Mouse (Mus musculus) forebrain, embryonic 16.5 days (tissue): ENCODE measurements around the gene Stx17. TPM values are rescaled to one million over a fixed set of nuclear protein-coding genes. Genes with fewer than 3 reads are reported as not detected.
A peak's percentile ranks its signal among the peaks of the same experiment; 100 is the strongest.

Experiments
- ATAC-seq: fragments of 200-750 bp; cut with Nextera tagmentation; 2 replicates; pipeline ENCODE4 v1.8.0; 2017; ENCODE audit warnings: mild to moderate bottlenecking, moderate library complexity
- H3K27ac ChIP-seq: fragments of 300-500 bp; sonication (generic); 2 replicates; pipeline ENCODE4 v1.5.1; 2014; ENCODE audit warnings: low read length, control low read depth
- H3K27me3 ChIP-seq: fragments of 300-500 bp; sonication (generic); replicated peaks from 2 replicates; pipeline ENCODE4 v1.6.1; 2014; ENCODE audit warnings: low read length; ENCODE audit not compliant: control insufficient read depth, insufficient read depth
- H3K36me3 ChIP-seq: fragments of 300-500 bp; sonication (generic); 2 replicates; pipeline ENCODE4 v1.6.1; 2014; ENCODE audit not compliant: control insufficient read depth, insufficient read depth
- H3K4me1 ChIP-seq: fragments of 300-500 bp; sonication (generic); replicated peaks from 2 replicates; pipeline ENCODE4 v1.6.1; 2014; ENCODE audit warnings: low read length; ENCODE audit not compliant: control insufficient read depth, insufficient read depth
- H3K4me2 ChIP-seq: fragments of 300-500 bp; sonication (generic); 2 replicates; pipeline ENCODE4 v1.6.1; 2014; ENCODE audit warnings: mild to moderate bottlenecking, low read length, control low read depth
- H3K4me3 ChIP-seq: fragments of 300-500 bp; sonication (generic); replicated peaks from 2 replicates; pipeline ENCODE4 v1.5.1; 2014; ENCODE audit warnings: mild to moderate bottlenecking, low read length, control low read depth
- H3K9ac ChIP-seq: fragments of 300-500 bp; sonication (generic); replicated peaks from 2 replicates; pipeline ENCODE4 v1.6.1; 2014; ENCODE audit warnings: low read depth, low read length, control low read depth
- H3K9me3 ChIP-seq: fragments of 300-500 bp; sonication (generic); 2 replicates; pipeline ENCODE4 v1.6.1; 2016; ENCODE audit warnings: low read length; ENCODE audit not compliant: control insufficient read depth
- WGBS: fragments of 180-500 bp; shearing (Covaris S2); extraction: QIAGEN DNeasy Blood & Tissue Kit; methylation state at CpG from one replicate; pipeline ENCODE4 v1.1.7; 2014; 5-methylcytosine and 5-hydroxymethylcytosine counted together
- polyA plus RNA-seq: library from polyadenylated mRNA; unstranded; fragments of >200 nt; fragmentation: Nextera tagmentation; extraction: Ambion mirVana; gene quantifications from 2 replicates; pipeline ENCODE4 v1.2.1, GENCODE M21; 2015

Stx17 gene
- polyA plus RNA-seq, 1 experiment from 2014 or later: 21.2 TPM

GRCm38 (mm10) chr4:48101981-48102380 is 22.7 kb upstream of the Stx17 start:
- Histone ChIP-seq H3K4me2 (no peak overlapping the region), H3K9ac (no peak overlapping the region), H3K27ac (no peak overlapping the region), H3K4me1 (0 out of 2 replicates have a peak, but pooled peaks cover 3% of the 10 kb centered on the region), H3K4me3 (no peak overlapping the region), H3K9me3 (no peaks in the 10 kb centered on the region), H3K36me3 (no peaks in the 10 kb centered on the region), H3K27me3 (no peaks in the 10 kb centered on the region)
- no peak for ATAC-seq
- 78% methylated on average over 2 of the region's 2 CpGs for WGBS

- 66% methylated on average over 5 of the region's 5 CpGs for WGBS
- no peak overlapping the region for H3K9ac ChIP-seq
- no peak overlapping the region for H3K4me3 ChIP-seq
- 0 out of 2 replicates have a peak, but pooled peaks cover 3% of the 10 kb centered on the region for H3K4me1 ChIP-seq
- H3K9me3 ChIP-seq: no peaks in the 10 kb centered on the region
- ATAC-seq: no peak
- H3K36me3 ChIP-seq: no peaks in the 10 kb centered on the region
- no peak overlapping the region for H3K27ac ChIP-seq
- H3K27me3 ChIP-seq: no peaks in the 10 kb centered on the region
- H3K4me2 ChIP-seq: no peak overlapping the region
These were observed 19.3 kb upstream of the Stx17 start for GRCm38 (mm10) chr4:48105387-48105786.

GRCm38 (mm10) chr4:48107086-48107485 is 17.6 kb upstream of the Stx17 start:
- no peak for ATAC-seq
- H3K27me3 ChIP-seq: no peaks in the 10 kb centered on the region
- H3K27ac ChIP-seq: no peak overlapping the region
- H3K4me2 ChIP-seq: no peak overlapping the region
- 86% methylated on average over 6 of the region's 6 CpGs for WGBS
- H3K4me1 ChIP-seq: 0 out of 2 replicates have a peak, but pooled peaks cover 3% of the 10 kb centered on the region
- no peaks in the 10 kb centered on the region for H3K9me3 ChIP-seq
- H3K9ac ChIP-seq: no peak overlapping the region
- H3K4me3 ChIP-seq: no peak overlapping the region
- no peaks in the 10 kb centered on the region for H3K36me3 ChIP-seq

- H3K27ac ChIP-seq: no peak overlapping the region
- no peak overlapping the region for H3K4me3 ChIP-seq
- 0 out of 2 replicates have a peak, but pooled peaks cover 3% of the 10 kb centered on the region for H3K4me1 ChIP-seq
- H3K9me3 ChIP-seq: no peaks in the 10 kb centered on the region
- no peak overlapping the region for H3K9ac ChIP-seq
- no peak overlapping the region for H3K4me2 ChIP-seq
- 76% methylated on average over 2 of the region's 2 CpGs for WGBS
- no peak for ATAC-seq
- no peaks in the 10 kb centered on the region for H3K27me3 ChIP-seq
- H3K36me3 ChIP-seq: no peaks in the 10 kb centered on the region
These were observed 16.1 kb upstream of the Stx17 start for GRCm38 (mm10) chr4:48108591-48108990.

- Histone ChIP-seq H3K27me3 (no peaks in the 10 kb centered on the region), H3K4me2 (no peak overlapping the region), H3K36me3 (no peaks in the 10 kb centered on the region), H3K4me3 (no peak overlapping the region), H3K4me1 (0 out of 2 replicates have a peak, but pooled peaks cover 2% of the 10 kb centered on the region), H3K9ac (no peak overlapping the region), H3K27ac (no peak overlapping the region), H3K9me3 (no peaks in the 10 kb centered on the region)
- no peak for ATAC-seq
- WGBS: 69% methylated on average over 3 of the region's 3 CpGs
These were observed 14.4 kb upstream of the Stx17 start for GRCm38 (mm10) chr4:48110331-48110730.

- no peak overlapping the region for H3K4me2 ChIP-seq
- H3K27ac ChIP-seq: no peak overlapping the region
- H3K9me3 ChIP-seq: no peaks in the 10 kb centered on the region
- H3K4me1 ChIP-seq: no peaks in the 10 kb centered on the region
- WGBS: 60% methylated on average over 4 of the region's 4 CpGs
- no peak overlapping the region for H3K4me3 ChIP-seq
- no peaks in the 10 kb centered on the region for H3K27me3 ChIP-seq
- ATAC-seq: no peak
- H3K36me3 ChIP-seq: no peaks in the 10 kb centered on the region
- no peak overlapping the region for H3K9ac ChIP-seq
These were observed 8.5 kb upstream of the Stx17 start for GRCm38 (mm10) chr4:48116191-48116590.

- no peaks in the 10 kb centered on the region; the same call in 1 of the 2 replicates for H3K4me1 ChIP-seq
- no peak overlapping the region for H3K9ac ChIP-seq
- H3K27ac ChIP-seq: no peak overlapping the region
- ATAC-seq: peak; percentile 76
- peak overlapping the region; percentile 84 for H3K4me2 ChIP-seq
- H3K27me3 ChIP-seq: no peaks in the 10 kb centered on the region
- peak overlapping the region; percentile 89 for H3K4me3 ChIP-seq
- H3K36me3 ChIP-seq: no peaks in the 10 kb centered on the region
- H3K9me3 ChIP-seq: no peaks in the 10 kb centered on the region
- WGBS: 4% methylated on average over 9 of the region's 9 CpGs
These were observed 321 bp upstream of the Stx17 start for GRCm38 (mm10) chr4:48124416-48124772.

GRCm38 (mm10) chr4:48130314-48130713 is 5.6 kb downstream of the Stx17 start:
- no peak for ATAC-seq
- no peaks in the 10 kb centered on the region; the same call in 1 of the 2 replicates for H3K4me1 ChIP-seq
- no peak overlapping the region for H3K9ac ChIP-seq
- H3K4me2 ChIP-seq: no peak overlapping the region
- no peaks in the 10 kb centered on the region for H3K27me3 ChIP-seq
- no peak overlapping the region for H3K27ac ChIP-seq
- H3K9me3 ChIP-seq: no peaks in the 10 kb centered on the region
- WGBS: 89% methylated on average over 6 of the region's 6 CpGs
- H3K4me3 ChIP-seq: no peak overlapping the region
- H3K36me3 ChIP-seq: no peaks in the 10 kb centered on the region

- H3K9ac ChIP-seq: no peak overlapping the region
- no peak for ATAC-seq
- H3K4me3 ChIP-seq: no peak overlapping the region
- H3K27ac ChIP-seq: no peak overlapping the region
- H3K4me2 ChIP-seq: no peak overlapping the region
- WGBS: 98% methylated on average over 9 of the region's 9 CpGs
- no peaks in the 10 kb centered on the region for H3K9me3 ChIP-seq
- no peaks in the 10 kb centered on the region for H3K36me3 ChIP-seq
- no peaks in the 10 kb centered on the region for H3K27me3 ChIP-seq
- H3K4me1 ChIP-seq: no peaks in the 10 kb centered on the region
These were observed 6.9 kb downstream of the Stx17 start for GRCm38 (mm10) chr4:48131606-48132005.

- ATAC-seq: no peak
- Histone ChIP-seq H3K36me3 (no peaks in the 10 kb centered on the region), H3K4me1 (no peaks in the 10 kb centered on the region), H3K4me2 (no peak overlapping the region), H3K27ac (no peak overlapping the region), H3K4me3 (no peak overlapping the region), H3K27me3 (no peaks in the 10 kb centered on the region), H3K9me3 (no peaks in the 10 kb centered on the region), H3K9ac (no peak overlapping the region)
- 84% methylated on average over 3 of the region's 3 CpGs for WGBS
These were observed 8.0 kb downstream of the Stx17 start for GRCm38 (mm10) chr4:48132721-48133120.
